Mouse (Mus musculus): ENCODE measurements around the gene Fam167b.
A peak's percentile ranks its signal among the peaks of the same experiment; 100 is the strongest.
"Not testable (repeated sequence)": the region's sequence is repeated elsewhere in the genome, so short reads cannot be mapped to it uniquely, and the experiment has no call there.

Fam167b gene

GRCm38 (mm10) chr4:129558321-129558955, 19.9 kb downstream of the Fam167b start:
- no peak for DNase-seq (ENCODE audit: low spot score)

- no peak for DNase-seq (ENCODE audit: low spot score)
These were observed 21.0 kb downstream of the Fam167b start for GRCm38 (mm10) chr4:129557256-129557808.

- peak; percentile 84 for DNase-seq (ENCODE audit: low spot score)
These were observed 21.7 kb downstream of the Fam167b start for GRCm38 (mm10) chr4:129556532-129557223.

- peak; percentile 33 for DNase-seq (ENCODE audit: low spot score)
These were observed 22.4 kb downstream of the Fam167b start for GRCm38 (mm10) chr4:129555862-129556531.

- DNase-seq (ENCODE audit: low spot score) = peak; percentile 70
These were observed 22.9 kb downstream of the Fam167b start for GRCm38 (mm10) chr4:129555421-129555861.

- DNase-seq (ENCODE audit: low spot score) = not testable (repeated sequence)
These were observed 23.8 kb downstream of the Fam167b start for GRCm38 (mm10) chr4:129554512-129554911.

- no peak for DNase-seq (ENCODE audit: low spot score)
These were observed 28.1 kb downstream of the Fam167b start for GRCm38 (mm10) chr4:129550295-129550694.

- DNase-seq (ENCODE audit: low spot score) = no peak
These were observed 29.0 kb downstream of the Fam167b start for GRCm38 (mm10) chr4:129549306-129549705.

- DNase-seq (ENCODE audit: low spot score) = not testable (repeated sequence)
These were observed 30.7 kb downstream of the Fam167b start for GRCm38 (mm10) chr4:129547631-129548030.

GRCm38 (mm10) chr4:129544106-129544505, 34.2 kb downstream of the Fam167b start:
- no peak for DNase-seq (ENCODE audit: low spot score)

GRCm38 (mm10) chr4:129542592-129543141, 35.7 kb downstream of the Fam167b start, which contains the start of gene Hdac1:
Gene Hdac1, minus strand, starts transcription at chr4:129542713.
- DNase-seq (ENCODE audit: low spot score) = peak; percentile 97

- no peak for DNase-seq (ENCODE audit: low spot score)
These were observed 36.3 kb downstream of the Fam167b start for GRCm38 (mm10) chr4:129541868-129542591.

GRCm38 (mm10) chr4:129540012-129540411, 38.3 kb downstream of the Fam167b start:
- no peak for DNase-seq (ENCODE audit: low spot score)

- DNase-seq (ENCODE audit: low spot score) = not testable (repeated sequence)
These were observed 49.4 kb downstream of the Fam167b start for GRCm38 (mm10) chr4:129528901-129529300.

All from layer of hippocampus, adult 11-12 months (tissue).